Mouse (Mus musculus): ENCODE data around the gene Pik3c2b.
A peak's percentile ranks its signal among the peaks of the same experiment; 100 is the strongest.

Gene Pik3c2b

DNA sequence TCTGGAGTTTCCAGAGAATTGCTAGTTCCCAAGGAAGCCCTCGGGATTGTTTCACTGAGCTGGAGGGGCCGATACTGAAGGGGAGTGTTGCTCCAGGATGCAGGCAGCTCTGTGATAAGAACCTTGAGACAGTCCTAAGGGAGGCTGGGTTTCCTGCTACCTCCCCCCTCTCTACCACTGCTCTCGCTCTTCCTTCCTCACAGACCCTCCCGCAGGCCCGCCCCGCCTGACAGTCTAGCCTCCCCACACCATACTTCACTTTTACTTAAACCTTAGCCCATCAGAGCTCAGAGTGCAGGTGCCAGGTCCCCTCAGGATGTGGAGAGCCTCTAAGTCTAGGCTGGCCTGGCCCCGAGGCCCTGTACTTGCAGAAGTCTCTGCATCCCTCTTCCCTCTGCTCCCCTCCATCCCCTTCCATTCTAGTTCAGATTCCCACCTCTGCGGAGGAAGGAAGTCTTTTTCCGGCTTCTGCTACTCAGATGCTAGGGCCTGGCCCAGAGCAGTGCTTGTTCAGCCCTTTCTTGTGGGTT is 27.9 kb downstream of the Pik3c2b start:
- no peak for DNase-seq (ENCODE audit: low spot score)

DNA sequence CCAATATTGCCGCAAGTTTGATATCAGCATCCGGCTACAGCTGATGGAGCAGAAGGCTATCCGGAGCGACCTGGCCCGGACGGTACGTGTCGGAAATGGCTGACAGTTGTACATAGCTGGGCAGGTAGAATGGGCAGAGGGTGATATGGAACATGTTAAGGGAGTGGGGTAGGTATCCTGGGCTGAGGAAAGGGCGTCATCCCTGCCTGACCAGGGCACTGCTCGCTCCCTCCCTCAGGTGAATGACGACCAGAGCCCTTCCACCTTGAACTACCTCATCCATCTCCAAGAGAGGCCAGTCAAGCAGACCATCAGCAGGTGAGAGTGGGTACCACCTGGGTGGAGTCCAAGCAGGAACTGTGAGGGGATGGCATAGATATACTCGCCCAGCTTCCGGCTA is 29.1 kb downstream of the Pik3c2b start:
- DNase-seq (ENCODE audit: low spot score), result no peak

DNA sequence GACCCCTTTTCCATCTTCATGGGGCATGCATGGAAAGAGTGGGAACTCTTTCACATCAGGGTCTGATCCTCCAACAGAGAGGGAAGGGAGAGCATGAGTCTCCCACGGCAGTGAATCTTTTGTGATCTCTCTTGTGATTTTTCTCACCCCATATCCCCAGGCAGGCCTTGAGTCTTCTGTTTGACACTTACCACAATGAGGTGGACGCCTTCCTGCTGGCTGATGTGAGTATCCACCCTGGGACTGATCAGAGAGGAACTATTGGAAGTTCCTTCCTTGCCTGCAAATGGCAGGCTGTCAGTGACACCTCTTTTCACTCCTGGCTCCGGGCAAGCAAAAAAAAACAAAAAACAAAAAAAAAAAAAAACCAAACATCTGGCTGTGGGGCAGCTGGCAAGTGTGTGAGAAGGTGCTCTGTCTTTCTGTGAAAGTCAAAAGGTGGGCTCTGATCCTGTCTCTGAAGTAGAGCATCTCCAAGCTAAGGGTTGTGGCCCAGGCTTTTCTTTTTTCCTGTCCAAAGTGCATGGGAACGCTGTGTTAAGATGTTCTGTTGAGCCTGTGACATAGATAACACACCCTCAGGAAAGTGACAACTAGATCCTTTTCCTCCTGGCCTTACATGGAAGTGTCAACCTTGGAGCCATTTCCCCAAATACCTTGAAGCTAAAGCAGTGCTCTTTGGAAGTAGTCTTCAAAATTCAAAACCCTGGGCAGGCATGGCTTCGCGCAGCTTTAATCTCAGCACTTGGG is 30.4 kb downstream of the Pik3c2b start:
- no peak for DNase-seq (ENCODE audit: low spot score)

DNA sequence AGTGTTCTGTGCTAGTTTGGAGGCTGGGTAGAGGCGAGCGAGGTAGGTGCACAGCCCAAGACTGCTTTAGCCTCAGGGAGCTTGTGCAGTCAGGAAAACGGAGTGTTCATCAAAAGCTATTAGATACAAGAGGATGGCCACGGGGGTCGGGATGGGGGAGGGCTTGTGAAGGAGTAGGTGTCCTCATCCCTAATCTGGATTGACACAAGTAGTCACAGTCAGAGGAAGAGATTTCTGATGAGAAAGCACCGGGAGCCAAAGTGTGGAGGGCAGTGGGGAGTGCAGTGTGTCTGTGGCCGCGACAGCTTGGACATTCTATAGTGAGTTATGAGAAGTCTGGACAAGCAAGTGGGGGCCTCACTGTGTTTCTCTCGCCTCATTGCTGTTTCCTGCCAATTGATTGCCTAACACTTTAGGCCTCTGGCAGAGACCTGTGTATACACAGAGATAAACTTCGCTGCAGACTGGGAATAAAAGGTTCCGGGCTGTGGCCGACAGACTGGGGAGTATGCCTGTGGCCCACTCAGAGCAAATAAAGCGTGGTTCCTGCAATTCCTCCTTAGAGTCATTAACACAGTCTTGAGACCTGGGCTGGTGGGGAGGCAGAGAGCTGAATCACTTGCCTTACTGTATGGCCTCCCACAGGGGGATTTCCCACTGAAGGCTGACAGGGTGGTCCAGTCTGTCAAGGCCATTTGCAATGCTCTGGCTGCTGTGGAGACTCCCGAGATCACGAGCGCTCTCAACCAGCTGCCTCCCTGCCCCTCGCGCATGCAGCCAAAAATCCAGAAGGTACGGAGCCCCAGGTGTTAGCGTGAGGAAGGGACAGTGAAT is 31.4 kb downstream of the Pik3c2b start:
- no peak for DNase-seq (ENCODE audit: low spot score)

DNA sequence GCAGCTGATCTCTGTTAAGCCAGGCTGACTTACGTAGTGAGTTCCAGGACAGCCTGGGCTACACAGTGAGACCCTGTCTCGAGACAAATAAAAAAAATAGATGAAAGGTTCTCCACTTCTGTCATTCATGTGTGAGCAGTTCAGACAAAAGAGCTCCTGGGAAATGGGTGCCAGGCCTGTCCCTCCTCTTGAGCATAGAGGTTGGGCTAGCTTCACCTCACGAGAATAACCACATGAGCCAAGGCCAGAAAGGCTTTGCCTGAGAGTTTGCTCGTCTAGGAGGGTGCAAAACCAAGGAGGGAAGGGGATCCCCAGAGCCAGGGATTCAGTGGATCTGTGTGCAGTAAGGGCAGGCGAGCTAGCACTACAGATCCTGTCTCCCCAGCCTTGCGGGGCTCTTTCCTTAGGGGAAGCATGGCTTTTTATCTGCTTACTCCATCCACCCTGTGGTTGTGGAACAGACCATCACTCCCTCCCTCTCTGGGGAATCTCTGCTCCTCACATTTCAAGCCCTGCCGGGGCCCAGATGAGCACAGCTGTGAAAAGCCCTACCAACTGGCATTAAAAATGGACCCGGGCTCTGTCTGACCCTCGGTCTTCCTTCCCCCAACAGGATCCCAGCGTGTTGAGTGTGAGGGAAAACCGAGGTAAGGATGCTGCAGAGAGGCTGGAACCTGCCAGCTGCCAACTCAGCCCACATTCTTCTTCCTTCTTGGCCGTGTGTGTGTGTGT is 32.3 kb downstream of the Pik3c2b start:
- no peak for DNase-seq (ENCODE audit: low spot score)

DNA sequence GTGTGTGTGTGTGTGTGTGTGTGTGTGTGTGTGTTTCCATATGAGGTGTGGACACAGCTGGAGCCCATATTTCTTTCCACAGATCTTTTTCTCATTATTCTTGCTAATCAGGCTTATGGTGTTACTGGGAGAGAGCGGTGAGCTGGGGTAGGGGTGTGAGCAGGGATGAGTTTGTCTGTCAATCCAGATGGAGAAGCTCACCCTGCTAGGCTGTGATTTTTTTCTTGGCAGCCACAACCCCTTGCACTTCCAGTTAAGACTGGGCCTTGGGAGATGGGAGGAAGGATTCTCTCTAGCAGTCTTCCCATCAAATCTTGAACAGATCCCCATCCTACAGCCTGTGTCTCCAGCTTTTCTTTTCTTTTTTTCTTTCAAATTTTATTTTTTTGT is 32.9 kb downstream of the Pik3c2b start:
- DNase-seq (ENCODE audit: low spot score), result no peak

DNA sequence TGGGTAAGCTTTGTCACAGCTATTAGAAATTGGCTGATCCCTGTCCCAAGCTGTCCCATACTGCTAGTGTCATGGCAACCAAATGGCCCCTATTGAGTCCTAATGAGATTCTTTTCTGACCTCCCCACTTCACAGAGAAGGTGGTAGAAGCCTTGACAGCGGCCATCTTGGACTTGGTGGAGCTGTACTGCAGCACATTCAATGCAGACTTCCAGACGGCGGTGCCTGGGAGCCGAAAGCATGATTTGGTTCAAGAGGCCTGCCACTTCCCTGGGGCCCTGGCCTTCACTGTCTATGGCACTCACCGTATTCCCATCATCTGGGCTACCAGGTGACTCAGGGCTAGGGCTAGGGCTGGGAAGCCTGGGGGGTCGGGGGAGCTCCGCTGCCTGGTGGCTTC is 34.0 kb downstream of the Pik3c2b start:
- no peak for DNase-seq (ENCODE audit: low spot score)

DNA sequence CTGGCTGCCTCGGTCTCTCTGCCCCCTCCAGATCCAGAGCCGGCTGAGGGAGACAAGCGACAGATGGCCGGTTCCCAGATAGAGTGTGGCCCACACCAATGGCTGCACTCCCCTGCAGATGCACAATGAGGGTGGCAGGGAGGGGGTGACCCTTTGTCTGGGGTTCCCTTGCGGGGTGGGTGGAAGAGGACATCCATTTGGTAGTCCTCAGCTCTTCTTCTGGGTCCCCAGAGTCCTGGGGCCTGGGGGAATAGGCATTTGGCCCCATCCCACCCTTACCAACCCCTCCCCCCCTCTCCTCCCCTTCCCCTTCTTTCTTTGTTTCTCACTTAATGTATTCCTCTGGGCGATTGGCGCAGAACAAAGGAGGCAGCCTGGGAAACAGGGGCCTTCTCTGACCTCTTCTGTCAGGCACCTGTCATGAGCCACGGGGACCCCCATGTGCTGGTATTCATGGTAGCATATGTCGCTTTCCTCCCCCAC is 34.7 kb downstream of the Pik3c2b start:
- DNase-seq (ENCODE audit: low spot score), result no peak

DNA sequence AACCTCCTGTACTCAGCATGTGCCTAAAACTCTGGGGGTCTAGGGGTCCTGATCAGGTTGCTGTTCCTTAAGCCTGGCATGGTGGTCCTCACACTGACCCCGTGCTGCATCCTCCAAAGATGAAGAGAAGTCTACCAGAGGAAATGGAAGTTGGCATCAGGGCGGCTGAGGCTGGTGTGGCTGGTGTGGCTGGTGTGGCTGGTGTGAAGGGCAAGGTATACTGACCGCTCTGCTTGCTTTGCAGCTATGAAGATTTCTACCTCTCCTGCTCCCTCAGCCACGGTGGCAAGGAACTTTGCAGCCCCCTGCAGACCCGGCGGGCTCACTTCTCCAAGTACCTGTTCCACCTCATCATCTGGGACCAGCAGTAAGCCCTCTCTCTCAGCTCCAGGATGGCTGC is 35.2 kb downstream of the Pik3c2b start:
- no peak for DNase-seq (ENCODE audit: low spot score)

DNA sequence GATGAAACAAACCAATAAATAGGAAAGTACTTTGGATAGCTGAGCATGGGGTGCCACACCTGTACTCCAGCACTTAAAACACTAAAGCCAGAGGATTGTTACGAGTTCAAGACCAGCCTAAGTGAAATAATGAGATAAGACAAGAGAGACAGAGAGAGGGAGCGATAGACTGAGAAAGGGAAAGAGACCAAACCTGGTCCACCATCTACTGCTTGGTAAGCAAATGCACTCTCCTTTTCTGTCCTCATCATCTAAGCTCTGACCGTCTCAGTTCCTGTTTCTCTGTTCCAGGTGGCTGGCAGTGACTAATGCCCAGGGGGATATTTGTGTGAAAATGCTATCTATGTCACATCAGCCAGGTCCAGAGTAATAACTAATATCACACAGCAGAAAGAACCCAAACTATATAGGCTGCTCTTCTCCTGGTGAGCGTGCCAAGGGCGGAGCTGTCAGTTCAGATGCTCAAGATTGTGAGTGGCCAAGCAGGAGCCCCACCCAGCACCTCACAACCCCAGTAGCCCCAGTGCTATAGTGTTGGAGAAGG is 37.6 kb downstream of the Pik3c2b start:
- DNase-seq (ENCODE audit: low spot score), result no peak

DNA sequence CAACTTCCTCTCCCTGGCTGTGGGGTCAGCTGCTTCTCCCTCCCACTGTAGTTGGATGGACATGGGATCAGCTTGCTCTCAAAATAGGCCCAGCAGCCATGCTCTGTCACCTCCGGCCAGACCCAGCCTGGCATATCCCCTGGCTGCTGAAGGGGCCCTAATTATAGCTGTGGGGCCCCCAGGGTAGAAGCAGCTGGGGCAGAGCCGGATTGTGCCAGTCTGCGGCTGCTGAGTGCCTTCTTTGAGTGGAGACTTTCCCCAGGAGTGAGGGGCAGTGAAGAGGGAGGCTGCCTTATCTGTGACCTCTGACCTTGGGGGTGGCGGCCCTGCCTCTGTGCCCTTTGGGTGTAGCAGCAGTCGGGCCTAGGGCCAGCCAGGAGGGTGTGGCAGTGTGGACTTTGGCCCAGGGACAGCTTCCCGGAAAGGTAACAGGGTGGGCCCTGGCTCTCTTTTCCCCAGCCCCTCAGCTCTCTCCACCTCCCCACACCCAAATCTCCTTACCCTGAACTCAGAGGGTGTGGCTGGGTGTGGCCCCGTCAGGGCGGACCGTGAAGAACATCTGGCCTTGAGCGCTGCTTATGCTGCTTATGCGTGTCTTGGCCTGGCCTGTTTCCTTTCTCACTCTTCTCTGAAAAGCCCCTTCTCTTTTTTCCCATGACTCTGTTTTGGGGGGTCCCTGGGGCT is 38.6 kb downstream of the Pik3c2b start:
- no peak for DNase-seq (ENCODE audit: low spot score)

DNA sequence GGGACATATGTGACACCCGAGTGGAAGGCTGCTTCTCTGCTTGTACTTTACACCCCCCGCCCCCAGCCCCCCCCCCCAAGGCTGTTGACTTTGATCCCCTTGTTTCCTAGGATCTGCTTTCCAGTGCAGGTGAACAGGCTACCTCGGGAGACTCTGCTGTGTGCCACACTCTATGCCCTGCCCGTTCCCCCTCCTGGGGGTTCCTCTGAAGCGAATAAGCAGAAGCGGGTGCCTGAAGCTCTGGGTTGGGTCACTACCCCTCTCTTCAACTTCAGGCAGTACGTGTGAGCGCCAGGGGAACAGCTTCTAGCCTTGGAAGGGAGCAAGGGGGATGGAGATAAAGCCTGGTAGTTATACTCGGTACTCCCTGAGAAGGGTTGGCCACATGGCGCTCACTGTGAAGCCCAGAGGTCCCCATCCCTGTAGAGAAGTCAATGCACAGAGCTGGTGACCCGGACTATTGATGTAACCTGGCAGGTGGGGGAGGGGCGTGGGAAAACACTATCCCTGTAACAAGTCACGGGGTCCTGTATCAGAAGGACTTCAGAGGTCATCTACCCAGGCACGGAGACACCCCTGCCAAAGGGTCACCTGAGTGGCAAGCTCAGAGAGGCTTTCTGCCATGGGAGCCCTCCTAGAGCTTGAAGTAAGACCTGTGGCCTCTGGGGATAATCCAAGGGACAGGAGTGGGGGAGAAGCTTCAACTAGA is 39.4 kb downstream of the Pik3c2b start:
- DNase-seq (ENCODE audit: low spot score), result no peak

DNA sequence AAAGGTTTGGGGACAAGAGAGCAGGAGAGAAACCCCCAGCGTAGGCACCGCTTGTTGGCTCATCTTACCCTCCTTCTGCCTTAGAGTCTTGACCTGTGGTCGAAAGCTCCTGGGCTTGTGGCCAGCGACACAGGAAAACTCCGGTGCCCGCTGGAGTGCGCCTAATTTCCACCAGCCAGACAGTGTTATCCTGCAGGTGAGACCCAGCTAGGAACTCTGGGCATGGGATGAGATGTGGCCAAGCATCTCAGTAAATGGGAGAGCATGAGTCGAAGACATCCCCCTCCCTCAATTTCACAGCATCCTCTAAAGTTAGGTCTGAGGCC is 39.9 kb downstream of the Pik3c2b start:
- no peak for DNase-seq (ENCODE audit: low spot score)

DNA sequence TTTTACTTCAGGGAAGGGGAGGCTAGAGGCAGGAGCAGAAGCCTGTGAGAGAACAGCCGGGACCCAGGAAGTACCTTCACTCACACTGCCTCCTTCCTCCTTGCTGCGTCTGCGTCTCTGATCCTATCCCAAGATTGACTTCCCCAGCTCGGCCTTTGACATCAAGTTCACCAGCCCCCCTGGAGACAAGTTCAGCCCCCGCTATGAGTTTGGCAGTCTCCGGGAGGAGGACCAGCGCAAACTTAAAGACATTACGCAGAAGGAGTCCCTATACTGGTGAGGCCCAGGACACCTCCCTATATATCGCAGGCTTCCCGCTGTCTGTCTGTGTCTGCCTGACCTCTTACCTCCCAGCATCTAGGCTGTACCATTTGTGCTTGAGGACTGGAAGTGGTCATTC is 41.3 kb downstream of the Pik3c2b start:
- DNase-seq (ENCODE audit: low spot score), result no peak

DNA sequence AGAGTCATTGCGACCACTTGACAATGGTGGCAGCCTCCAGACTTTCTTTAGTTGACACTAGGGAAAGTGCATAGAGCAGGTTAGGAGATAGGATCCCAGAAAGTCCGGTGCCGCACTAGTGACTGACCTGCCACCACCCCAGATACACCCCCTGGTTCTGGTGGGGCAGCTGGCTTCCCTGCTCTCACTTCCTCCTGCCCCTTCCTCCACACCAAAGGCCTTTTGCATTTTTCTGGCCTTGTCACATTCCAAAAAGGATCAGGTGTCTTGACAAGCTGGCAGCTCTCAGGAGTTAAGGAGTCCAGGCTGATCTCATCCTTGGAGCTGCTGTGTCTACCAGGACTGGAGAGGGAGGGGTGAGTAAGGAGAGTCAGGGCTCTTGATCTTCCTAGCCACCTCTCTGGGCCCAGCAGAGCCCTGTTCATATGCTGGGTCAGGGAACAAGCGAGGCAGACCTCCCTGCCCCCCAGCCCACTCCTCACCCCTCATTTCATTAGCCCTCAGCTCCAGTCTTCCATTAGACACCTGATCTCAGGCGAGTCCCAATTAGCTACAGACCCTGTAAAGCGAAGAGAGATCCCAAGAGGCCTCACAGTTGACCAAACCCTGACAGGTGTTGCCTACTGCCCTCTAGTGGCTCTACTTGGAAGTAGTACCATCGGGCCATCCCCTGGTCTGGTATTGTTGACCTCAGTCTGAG is 41.9 kb downstream of the Pik3c2b start:
- DNase-seq (ENCODE audit: low spot score), result peak; percentile 76

DNA sequence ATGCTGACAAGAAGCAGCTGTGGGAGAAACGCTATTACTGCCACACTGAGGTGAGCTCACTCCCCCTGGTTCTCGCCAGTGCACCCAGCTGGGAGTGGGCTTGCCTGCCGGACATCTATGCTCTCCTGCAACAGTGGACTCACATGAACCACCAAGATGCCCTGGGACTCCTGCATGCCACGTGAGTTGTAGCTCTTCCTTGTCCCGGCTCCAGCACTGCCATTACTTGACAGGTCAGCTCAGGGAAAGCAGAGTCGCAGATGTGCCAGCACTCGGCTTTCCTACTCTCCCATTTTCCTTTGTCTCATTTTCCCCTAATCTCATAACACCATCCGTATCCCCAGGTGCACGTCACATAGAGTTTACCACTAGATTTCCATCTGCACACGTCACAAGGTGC is 42.7 kb downstream of the Pik3c2b start:
- no peak for DNase-seq (ENCODE audit: low spot score)

DNA sequence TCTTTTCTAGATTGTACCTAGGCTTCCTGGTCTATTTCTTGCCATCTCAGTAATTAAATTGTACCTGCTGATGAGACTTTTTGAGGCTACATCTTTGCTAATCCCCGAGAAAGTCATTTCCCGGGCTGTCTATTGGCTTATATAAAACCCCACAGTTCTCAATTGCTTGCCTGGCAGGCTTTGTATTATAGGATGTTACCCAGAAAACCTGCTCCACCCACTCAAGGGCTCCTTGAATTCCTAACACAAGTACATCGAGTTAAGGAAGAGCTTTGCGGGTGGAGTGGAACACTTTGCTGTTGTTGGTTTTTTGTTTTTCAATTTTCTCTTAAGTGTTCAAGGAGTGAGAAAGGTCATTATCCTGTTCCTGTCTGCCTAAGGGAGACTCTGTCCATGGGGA is 43.9 kb downstream of the Pik3c2b start:
- no peak for DNase-seq (ENCODE audit: low spot score)

DNA sequence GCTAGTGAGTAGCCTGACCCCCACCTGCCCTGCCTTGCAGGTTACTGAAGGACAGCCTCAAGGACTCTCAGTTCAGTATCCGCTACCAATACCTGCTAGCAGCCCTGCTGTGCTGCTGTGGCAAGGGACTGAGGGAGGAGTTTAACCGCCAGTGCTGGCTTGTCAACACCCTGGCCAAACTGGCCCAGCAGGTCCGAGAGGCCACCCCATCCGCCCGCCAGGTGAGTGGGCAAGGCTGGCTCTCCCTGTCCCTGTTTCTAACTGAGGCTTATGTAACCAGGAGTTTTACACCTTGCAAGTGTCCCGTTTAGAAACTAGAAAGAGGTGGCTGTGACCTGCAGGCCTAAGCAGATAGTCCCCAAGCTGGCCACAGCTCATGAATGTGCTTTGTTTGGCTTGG is 45.2 kb downstream of the Pik3c2b start:
- DNase-seq (ENCODE audit: low spot score), result no peak

DNA sequence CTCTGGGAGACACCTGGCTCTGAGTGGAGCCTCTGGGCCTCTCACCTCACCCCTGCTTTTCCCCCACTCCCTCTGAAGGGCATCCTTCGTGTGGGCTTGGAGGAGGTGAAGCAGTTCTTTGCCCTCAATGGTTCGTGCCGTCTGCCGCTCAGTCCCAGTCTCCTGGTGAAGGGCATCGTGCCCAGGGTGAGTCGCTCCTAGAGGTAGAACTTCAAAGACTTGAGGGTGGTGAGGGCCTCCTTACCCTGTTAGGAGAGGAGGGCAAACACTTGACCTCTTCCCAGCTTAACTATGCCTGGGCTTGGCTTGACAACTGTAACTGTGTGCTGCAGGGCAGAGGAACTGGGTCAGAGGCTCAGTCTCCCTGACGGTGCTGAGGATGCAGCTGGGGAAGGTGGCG is 46.0 kb downstream of the Pik3c2b start:
- no peak for DNase-seq (ENCODE audit: low spot score)

DNA sequence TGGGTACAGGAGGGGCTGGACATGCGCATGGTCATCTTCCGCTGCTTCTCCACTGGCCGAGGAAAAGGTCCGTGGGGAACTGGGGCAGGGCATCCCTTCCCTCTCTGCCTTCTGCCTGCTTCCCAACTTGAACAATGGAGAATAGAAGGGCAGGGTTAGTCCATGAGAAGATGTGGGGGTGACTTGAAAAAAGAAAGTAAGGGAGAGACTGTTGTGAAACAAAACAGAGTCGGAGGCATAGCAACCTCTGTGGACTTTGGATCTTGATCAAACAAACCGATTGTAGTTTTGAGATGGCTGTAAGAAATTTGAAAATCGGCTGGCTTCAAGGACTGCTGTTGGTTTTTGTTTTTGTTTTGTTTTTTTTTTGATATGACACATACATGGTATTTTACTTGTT is 48.3 kb downstream of the Pik3c2b start:
- DNase-seq (ENCODE audit: low spot score), result no peak

Data from MN1 (cell line).